Mouse (Mus musculus): ENCODE results near the gene Ss18l1.

Gene Ss18l1

DNA sequence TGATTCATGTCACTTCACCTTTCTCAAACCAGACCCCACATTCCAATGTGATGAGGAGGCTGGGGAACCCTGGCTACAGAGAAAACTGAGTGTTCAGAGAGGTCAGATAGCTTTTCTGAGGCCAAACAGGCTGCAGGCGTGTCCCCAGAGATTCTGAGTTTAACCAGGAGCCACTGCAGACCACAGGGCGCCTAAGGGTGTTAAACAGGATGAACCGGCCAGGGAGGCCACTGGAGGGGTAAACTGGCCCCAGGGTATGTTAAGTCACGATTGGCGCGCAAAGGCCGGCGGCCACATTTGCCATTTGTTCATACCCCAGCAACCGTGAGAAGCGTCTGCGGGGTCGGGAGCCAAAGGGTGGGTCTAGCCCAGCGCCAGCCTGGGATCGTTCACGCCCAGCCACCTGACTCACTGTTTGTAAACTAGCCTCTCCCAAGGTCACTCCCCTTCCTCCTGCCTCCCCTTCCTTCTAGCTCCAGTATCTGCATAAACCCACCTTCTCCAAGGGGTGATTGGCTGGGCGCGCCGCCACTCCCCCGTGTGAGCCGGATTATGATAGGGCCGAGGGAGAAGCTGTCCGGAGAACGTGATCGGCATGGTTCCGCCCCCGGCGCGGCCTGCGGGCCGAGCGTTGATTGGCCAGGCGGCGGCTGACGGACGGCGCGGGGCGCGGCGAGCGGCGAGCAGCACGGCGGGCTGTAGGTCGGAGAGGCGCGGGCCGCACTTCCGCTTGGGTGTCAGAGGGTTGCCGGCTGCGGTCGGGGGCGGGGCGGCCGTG is 76.5 kb downstream of the Ss18l1 start, which contains the start of gene Osbpl2:
Gene Osbpl2, plus strand, starts transcription at position 646 of the 778 bp plus-strand sequence.
- in situ Hi-C loops (cut with MboI), result no loop called here

Measured in mature B cell (primary cell).